Mouse (Mus musculus) cerebellum, adult 11 months (tissue): ENCODE results near the gene Msh4.

Experiments
- DNase-seq: peaks from one replicate; pipeline ENCODE4 v3.0.0; 2022

Gene Msh4

GRCm38 (mm10) chr3:153906136-153906871 lies at the start of gene Msh4:
TSS of gene Msh4 (minus strand) at chr3:153906138.
- DNase-seq, result no peak

- DNase-seq, result no peak
Measured at GRCm38 (mm10) chr3:153948176-153948575, 42.2 kb upstream of the Msh4 start.

- no peak for DNase-seq
Measured at GRCm38 (mm10) chr3:153947271-153947670, 41.3 kb upstream of the Msh4 start.

GRCm38 (mm10) chr3:153944335-153944990 lies 38.5 kb upstream of the Msh4 start, which contains the start of gene Acadm:
TSS of gene Acadm (minus strand) at chr3:153944632.
- DNase-seq, result peak; percentile 96

- DNase-seq, result no peak
Measured at GRCm38 (mm10) chr3:153943901-153944334, 38.0 kb upstream of the Msh4 start.

GRCm38 (mm10) chr3:153943003-153943640 lies 37.2 kb upstream of the Msh4 start:
- no peak for DNase-seq

GRCm38 (mm10) chr3:153941613-153942012 lies 35.7 kb upstream of the Msh4 start:
- no peak for DNase-seq

- no peak for DNase-seq
Measured at GRCm38 (mm10) chr3:153940486-153940885, 34.5 kb upstream of the Msh4 start.

- no peak for DNase-seq
Measured at GRCm38 (mm10) chr3:153940021-153940420, 34.1 kb upstream of the Msh4 start.

- no peak for DNase-seq
Measured at GRCm38 (mm10) chr3:153937116-153937810, 31.3 kb upstream of the Msh4 start.

GRCm38 (mm10) chr3:153935878-153936277 lies 29.9 kb upstream of the Msh4 start:
- DNase-seq, result no peak

- DNase-seq, result no peak
Measured at GRCm38 (mm10) chr3:153932461-153932860, 26.5 kb upstream of the Msh4 start.

GRCm38 (mm10) chr3:153929526-153929925 lies 23.6 kb upstream of the Msh4 start:
- DNase-seq, result no peak

- DNase-seq, result no peak
Measured at GRCm38 (mm10) chr3:153926333-153926732, 20.4 kb upstream of the Msh4 start.

- DNase-seq, result no peak
Measured at GRCm38 (mm10) chr3:153921147-153921910, 15.4 kb upstream of the Msh4 start.

- DNase-seq, result no peak
Measured at GRCm38 (mm10) chr3:153917200-153917599, 11.3 kb upstream of the Msh4 start.

GRCm38 (mm10) chr3:153913510-153914243 lies 7.7 kb upstream of the Msh4 start:
- DNase-seq, result no peak

GRCm38 (mm10) chr3:153912546-153913509 lies 6.9 kb upstream of the Msh4 start, which contains the start of gene Rabggtb:
TSS of gene Rabggtb (minus strand) at chr3:153913009.
- DNase-seq, result peak; percentile 95

GRCm38 (mm10) chr3:153911882-153912440 lies 6.0 kb upstream of the Msh4 start:
- no peak for DNase-seq
